Mouse (Mus musculus) heart, embryonic 14.5 days (tissue): ENCODE measurements around the gene Csrnp3. TPM values are rescaled to one million over a fixed set of nuclear protein-coding genes. Genes with fewer than 3 reads are reported as not detected.

ENCODE experiments used
- ATAC-seq: fragments of 200-750 bp; cut with Nextera tagmentation; 2 replicates; pipeline ENCODE4 v1.8.0; 2017; ENCODE audit warnings: low read depth, moderate TSS enrichment; ENCODE audit not compliant: insufficient number of reproducible peaks, insufficient read depth, low FRiP score
- H3K27ac ChIP-seq, 2 experiments: fragments of 200-500 bp in 1 of 2; fragments of 300-500 bp in 1 of 2; sonication (generic) in 1 of 2; replicated peaks in 1 of 2; 2 replicates each; pipeline ENCODE4 v1.5.1; 2012 to 2014; ENCODE audit warnings: low read depth in 2 of 2, low read length in 2 of 2, control low read depth in 1 of 2, mild to moderate bottlenecking in 1 of 2, mixed read lengths in 1 of 2; ENCODE audit not compliant: control insufficient read depth in 1 of 2, insufficient read depth in 1 of 2
- H3K27me3 ChIP-seq: fragments of 300-500 bp; sonication (generic); 2 replicates; pipeline ENCODE4 v1.6.1; 2014; ENCODE audit warnings: mild to moderate bottlenecking, low read length, control low read depth; ENCODE audit not compliant: control insufficient read depth, insufficient read depth
- H3K36me3 ChIP-seq: fragments of 300-500 bp; sonication (generic); 2 replicates; pipeline ENCODE4 v1.6.1; 2014; ENCODE audit warnings: mild to moderate bottlenecking, control low read depth, low read length, mixed read lengths; ENCODE audit not compliant: control insufficient read depth, insufficient read depth
- H3K4me1 ChIP-seq, 2 experiments: fragments of 200-500 bp in 1 of 2; fragments of 300-500 bp in 1 of 2; sonication (generic) in 1 of 2; 2 replicates each; pipeline ENCODE4 v1.6.1; 2012 to 2014; ENCODE audit warnings: low read length in 2 of 2, control low read depth in 1 of 2, mixed read lengths in 1 of 2; ENCODE audit not compliant: control insufficient read depth in 2 of 2, insufficient read depth in 2 of 2
- H3K4me2 ChIP-seq: fragments of 300-500 bp; sonication (generic); 2 replicates; pipeline ENCODE4 v1.6.1; 2014; ENCODE audit warnings: mild to moderate bottlenecking, low read length
- H3K4me3 ChIP-seq, 2 experiments: fragments of 200-500 bp in 1 of 2; fragments of 300-500 bp in 1 of 2; sonication (generic) in 1 of 2; 2 replicates each; pipeline ENCODE4 v1.5.1; 2012 to 2014; ENCODE audit warnings: low read length in 2 of 2, mild to moderate bottlenecking in 2 of 2, control low read depth in 1 of 2, low read depth in 1 of 2, moderate library complexity in 1 of 2; ENCODE audit not compliant: control insufficient read depth in 1 of 2, insufficient read depth in 1 of 2
- H3K9ac ChIP-seq: fragments of 300-500 bp; sonication (generic); 2 replicates; pipeline ENCODE4 v1.6.1; 2014; ENCODE audit warnings: mild to moderate bottlenecking, low read length
- H3K9me3 ChIP-seq: fragments of 300-500 bp; sonication (generic); 2 replicates; pipeline ENCODE4 v1.6.1; 2016; ENCODE audit warnings: low read length, control low read depth; ENCODE audit not compliant: control insufficient read depth
- WGBS: fragments of 180-500 bp; shearing (Covaris S2); extraction: QIAGEN DNeasy Blood & Tissue Kit; methylation state at CpG from one replicate; pipeline ENCODE4 v1.1.7; 2014; 5-methylcytosine and 5-hydroxymethylcytosine counted together
- polyA plus RNA-seq: library from polyadenylated mRNA; unstranded; fragments of >200 nt; fragmentation: Nextera tagmentation; extraction: Ambion mirVana; gene quantifications from 2 replicates; pipeline ENCODE4 v1.2.1, GENCODE M21; 2014

Gene Csrnp3
- polyA plus RNA-seq, 1 experiment from 2014 or later, result 1.5 TPM

- ATAC-seq, result no peak
Measured at GRCm38 (mm10) chr2:66028812-66029211, 183.2 kb downstream of the Csrnp3 start.

GRCm38 (mm10) chr2:66034907-66035679 lies 189.5 kb downstream of the Csrnp3 start:
- Histone ChIP-seq H3K27ac (no peak overlapping the region), H3K4me3 (no peak overlapping the region), H3K27me3 (no peaks in the 10 kb centered on the region; the same call in 1 of the 2 replicates), H3K9ac (no peak overlapping the region), H3K9me3 (no peaks in the 10 kb centered on the region), H3K4me2 (no peak overlapping the region), H3K4me1 (no peaks in the 10 kb centered on the region), H3K36me3 (no peaks in the 10 kb centered on the region)
- 65% methylated on average over 9 of the region's 9 CpGs for WGBS
- ATAC-seq, result no peak

More at GRCm38 (mm10) chr2:66028812-66029211, 183.2 kb downstream of the Csrnp3 start:
- Histone ChIP-seq H3K27me3 (no peaks in the 10 kb centered on the region), H3K4me1 (no peaks in the 10 kb centered on the region), H3K4me2 (no peak overlapping the region), H3K27ac (no peak overlapping the region), H3K9me3 (no peaks in the 10 kb centered on the region), H3K36me3 (no peaks in the 10 kb centered on the region), H3K4me3 (no peak overlapping the region), H3K9ac (no peak overlapping the region)
- WGBS, result 69% methylated on average over 5 of the region's 5 CpGs

DNA sequence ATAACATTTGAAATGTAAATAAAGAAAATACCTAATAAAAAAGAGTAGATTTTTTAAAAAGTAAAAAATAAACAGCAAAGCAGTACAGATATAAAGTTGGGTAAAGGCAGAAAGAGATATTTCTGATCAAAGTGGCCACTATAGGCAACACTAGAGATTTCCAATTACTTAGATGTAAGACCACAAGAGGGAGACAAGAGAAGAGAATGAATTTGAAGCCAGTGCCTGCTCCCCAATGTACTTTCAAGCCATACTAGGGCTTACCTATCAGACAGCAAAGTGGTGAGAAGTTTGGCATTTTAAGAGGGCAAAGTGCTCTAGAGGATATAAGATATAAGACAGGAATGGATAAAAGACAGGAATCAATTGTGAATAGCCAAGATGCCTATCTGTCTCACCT lies 195.0 kb downstream of the Csrnp3 start:
- no peak overlapping the region for H3K4me2 ChIP-seq
- H3K9ac ChIP-seq, result no peak overlapping the region
- H3K9me3 ChIP-seq, result no peaks in the 10 kb centered on the region
- H3K36me3 ChIP-seq, result no peaks in the 10 kb centered on the region
- H3K27me3 ChIP-seq, result no peaks in the 10 kb centered on the region
- no peaks in the 10 kb centered on the region for H3K4me1 ChIP-seq
- no peak overlapping the region for H3K4me3 ChIP-seq
- H3K27ac ChIP-seq, result no peak overlapping the region
- ATAC-seq, result no peak

DNA sequence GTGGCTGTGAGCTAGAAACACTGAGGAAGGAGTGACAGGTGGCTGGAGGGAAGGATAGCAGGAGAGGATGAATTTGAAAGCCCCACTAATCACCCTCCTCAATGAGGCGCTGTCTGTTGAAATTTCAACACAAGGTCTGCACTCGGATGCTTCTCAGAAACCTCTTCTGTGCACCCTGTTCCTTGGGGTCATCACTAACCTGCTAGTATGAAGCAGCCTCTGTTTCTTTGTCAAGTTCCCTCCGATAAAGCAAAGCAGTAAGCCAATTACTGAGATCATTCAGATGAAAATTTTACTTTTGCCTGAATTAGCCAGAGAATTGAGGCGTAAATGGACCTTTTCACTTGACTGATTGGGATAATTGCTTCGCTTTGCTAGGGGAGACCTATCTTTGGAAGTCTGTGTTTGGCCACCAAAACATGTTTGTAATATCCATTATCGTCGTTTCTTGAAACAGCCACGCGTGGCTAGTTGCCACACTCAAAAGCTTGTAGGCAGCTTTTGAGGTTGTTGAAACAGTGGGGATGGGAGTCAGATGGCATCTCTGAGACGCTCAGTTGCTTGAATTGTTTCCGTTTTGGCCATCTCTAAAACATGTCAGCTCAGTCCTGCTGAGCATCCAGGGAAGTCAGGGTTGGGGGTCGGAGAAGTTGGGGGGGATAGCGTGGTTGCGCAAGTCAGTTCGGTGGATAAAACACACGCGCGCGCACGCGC lies 195.8 kb downstream of the Csrnp3 start:
- Histone ChIP-seq H3K27me3 (no peaks in the 10 kb centered on the region), H3K27ac (no peak overlapping the region), H3K4me1 (no peaks in the 10 kb centered on the region), H3K9me3 (no peaks in the 10 kb centered on the region), H3K4me2 (no peak overlapping the region), H3K36me3 (no peaks in the 10 kb centered on the region), H3K4me3 (no peak overlapping the region), H3K9ac (no peak overlapping the region)
- 90% methylated on average over 21 of the region's 21 CpGs for WGBS
- ATAC-seq, result no peak

- no peak overlapping the region for H3K4me2 ChIP-seq
- 67% methylated on average over 9 of the region's 9 CpGs for WGBS
- H3K9me3 ChIP-seq, result no peaks in the 10 kb centered on the region
Measured at GRCm38 (mm10) chr2:66041917-66042419, 196.4 kb downstream of the Csrnp3 start.

GRCm38 (mm10) chr2:66043441-66044404 lies 198.2 kb downstream of the Csrnp3 start:
- ATAC-seq, result no peak
- WGBS, result 61% methylated on average over 17 of the region's 17 CpGs
- no peak overlapping the region for H3K4me3 ChIP-seq
- H3K36me3 ChIP-seq, result no peaks in the 10 kb centered on the region
- no peaks in the 10 kb centered on the region; the same call in 1 of the 2 replicates for H3K9me3 ChIP-seq
- H3K9ac ChIP-seq, result no peak overlapping the region
- no peak overlapping the region for H3K27ac ChIP-seq
- H3K4me1 ChIP-seq, result no peaks in the 10 kb centered on the region
- no peak overlapping the region for H3K4me2 ChIP-seq
- no peaks in the 10 kb centered on the region for H3K27me3 ChIP-seq

More at GRCm38 (mm10) chr2:66041917-66042419, 196.4 kb downstream of the Csrnp3 start:
- H3K4me3 ChIP-seq, result no peak overlapping the region
- no peak for ATAC-seq
- H3K4me1 ChIP-seq, result no peaks in the 10 kb centered on the region
- H3K27ac ChIP-seq, result no peak overlapping the region
- no peak overlapping the region for H3K9ac ChIP-seq
- no peaks in the 10 kb centered on the region for H3K36me3 ChIP-seq
- no peaks in the 10 kb centered on the region for H3K27me3 ChIP-seq
